Mouse (Mus musculus) T-helper 2 cell (primary cell): Measurements from ENCODE around the gene Cyp2c50.
"Not testable (repeated sequence)": the region's sequence is repeated elsewhere in the genome, so short reads cannot be mapped to it uniquely, and the experiment has no call there.

Experiments
- in situ Hi-C: fragments of 300-600 bp; cut with MboI, MseI; formaldehyde crosslinking; loops from one replicate; pipeline ENCODE4 v1.15.1; 2025; ENCODE audit warnings: high pct_unique_total_duplicates

Gene Cyp2c50

DNA sequence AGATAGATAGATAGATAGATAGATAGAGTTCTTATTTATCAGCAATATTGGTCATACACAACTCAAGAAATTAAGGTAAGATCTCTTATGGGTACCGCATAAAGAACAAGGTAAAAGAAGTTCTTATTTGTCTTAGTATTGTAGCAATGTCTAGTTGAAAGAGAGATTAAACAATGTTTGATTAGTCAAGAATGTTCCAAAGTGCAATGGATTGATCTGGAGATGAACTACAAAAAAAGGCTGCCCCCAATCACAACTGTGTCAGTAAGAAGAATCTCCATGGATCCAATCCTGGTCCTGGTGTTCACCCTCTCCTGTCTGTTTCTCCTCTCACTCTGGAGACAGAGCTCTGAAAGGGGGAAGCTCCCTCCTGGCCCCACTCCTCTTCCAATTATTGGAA is at the start of gene Cyp2c50:
Gene Cyp2c50 (plus strand): TSS at position 268 of the 400 bp plus-strand sequence.
- in situ Hi-C loops = not testable (repeated sequence)

DNA sequence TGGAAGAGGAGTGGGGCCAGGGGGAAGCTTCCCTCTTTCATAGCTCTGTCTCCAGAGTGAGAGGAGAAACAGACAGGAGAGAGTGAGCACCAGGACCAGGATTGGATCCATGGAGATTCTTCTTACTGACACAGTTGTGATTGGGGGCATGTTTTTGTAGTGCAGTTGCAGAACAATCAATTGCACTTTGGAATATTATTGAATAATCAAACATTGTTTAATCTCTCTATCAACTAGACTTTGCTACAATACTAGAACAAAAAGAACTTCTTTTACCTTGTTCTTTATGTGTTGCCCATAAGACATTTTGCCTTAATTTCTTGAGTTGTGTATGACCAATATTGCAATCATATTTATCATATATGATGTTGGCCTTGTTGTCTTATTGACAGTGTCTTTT is 15.8 kb upstream of the Cyp2c50 start, which contains the start of gene Cyp2c54:
Gene Cyp2c54 (minus strand): TSS at position 127 of the 400 bp plus-strand sequence.
- in situ Hi-C loops = no loop called here

DNA sequence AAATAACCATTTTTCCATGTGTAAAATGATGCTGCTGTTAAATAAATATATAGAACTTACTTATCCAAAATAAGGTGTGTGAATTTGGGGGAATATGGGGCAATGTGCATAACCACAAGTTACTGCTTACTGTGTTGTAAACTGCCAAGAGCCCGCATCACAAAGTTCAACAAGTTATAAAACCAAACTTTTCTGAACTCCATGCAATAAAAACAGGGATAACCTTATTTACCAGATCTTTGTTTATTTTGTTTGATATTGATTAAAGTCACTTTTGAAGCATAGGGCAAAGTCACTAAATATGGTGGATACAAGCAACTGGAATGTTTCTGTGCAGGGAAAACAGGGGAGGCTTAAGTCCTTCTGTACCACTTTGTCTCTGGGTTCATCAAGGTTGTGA is 1.1 kb upstream of the Cyp2c50 start:
- in situ Hi-C loops = no loop called here

DNA sequence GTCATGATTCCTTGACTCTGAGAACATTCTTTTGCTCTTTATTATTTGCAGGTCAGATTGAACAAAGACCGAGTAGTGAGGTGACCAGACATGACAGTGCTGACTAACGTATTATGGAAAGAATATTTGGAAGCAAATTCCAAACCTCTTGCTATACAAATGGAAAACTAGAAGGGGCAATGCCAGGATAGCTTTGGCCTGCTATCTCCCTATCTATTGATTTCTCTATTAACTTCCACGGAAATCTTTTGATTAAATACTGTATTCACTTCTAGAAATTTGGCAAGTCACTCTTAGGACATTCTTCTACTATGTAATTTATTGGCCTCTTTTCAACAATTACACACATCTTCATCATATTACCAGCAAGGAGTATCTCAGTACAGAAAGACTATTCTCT is 1.6 kb downstream of the Cyp2c50 start:
- in situ Hi-C loops = no loop called here

DNA sequence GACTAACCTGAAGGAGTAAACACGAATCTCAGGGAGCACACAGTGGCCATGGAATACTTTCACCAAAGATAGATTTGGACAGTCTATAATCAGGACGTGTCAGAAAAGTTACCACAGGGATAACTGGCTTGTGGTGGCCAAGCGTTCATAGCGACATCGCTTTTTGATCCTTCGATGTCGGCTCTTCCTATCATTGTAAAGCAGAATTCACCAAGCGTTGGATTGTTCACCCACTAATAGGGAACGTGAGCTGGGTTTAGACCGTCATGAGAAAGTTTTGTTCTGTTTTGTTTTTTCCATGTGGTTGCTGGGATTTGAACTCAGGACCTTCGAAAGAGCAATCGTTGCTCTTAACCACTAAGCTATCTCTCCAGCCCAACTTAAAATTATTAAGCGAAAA is 30.1 kb downstream of the Cyp2c50 start:
- in situ Hi-C loops = not testable (repeated sequence)

DNA sequence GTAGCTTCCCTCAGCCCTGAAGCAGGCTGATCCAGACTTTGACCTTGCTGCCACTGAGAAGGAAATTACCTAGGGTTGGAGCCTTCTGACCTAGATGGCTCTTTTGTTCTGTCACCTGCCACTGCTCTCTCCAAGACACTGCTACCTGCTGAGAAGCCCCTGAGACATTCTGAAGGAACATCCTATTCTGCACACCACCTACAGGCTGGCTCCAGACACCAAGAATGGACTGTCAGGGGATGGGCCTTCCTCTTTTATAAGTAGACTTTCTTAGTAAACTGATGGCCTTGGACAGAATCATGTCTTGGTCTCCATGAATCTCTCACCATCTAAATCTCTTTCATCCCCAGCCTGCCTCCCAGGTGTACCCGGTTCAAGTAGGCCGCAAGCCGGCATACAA is 35.7 kb downstream of the Cyp2c50 start:
- in situ Hi-C loops = not testable (repeated sequence)

DNA sequence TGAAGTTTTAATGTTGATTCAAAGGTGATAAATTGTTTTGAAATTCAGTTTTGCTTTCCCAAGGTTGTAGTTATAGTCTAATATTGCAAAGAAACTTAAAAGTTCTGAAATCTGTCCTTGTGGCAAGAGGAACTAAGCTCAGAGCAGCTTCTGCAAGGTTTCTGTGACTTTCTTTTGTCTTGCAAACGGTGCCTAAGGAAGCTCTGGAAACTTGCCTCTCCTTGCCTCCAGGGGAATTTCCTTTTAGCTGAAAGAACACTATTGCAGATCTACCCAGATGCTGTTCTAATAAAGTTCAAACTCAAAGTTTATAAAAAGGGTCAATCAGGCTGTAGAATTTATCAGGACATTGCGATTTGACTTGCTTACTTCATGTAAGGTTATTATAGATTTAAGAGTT is 37.5 kb downstream of the Cyp2c50 start:
- in situ Hi-C loops = not testable (repeated sequence)
